Mouse (Mus musculus) adrenal gland, adult 18-20 months (tissue): ENCODE data around the gene Calml4. TPM values are rescaled to one million over a fixed set of nuclear protein-coding genes. Genes with fewer than 3 reads are reported as not detected.
"Not testable (repeated sequence)": the region's sequence is repeated elsewhere in the genome, so short reads cannot be mapped to it uniquely, and the experiment has no call there.

Source experiments
- DNase-seq, 2 experiments: peaks; one replicate each; pipeline ENCODE4 v3.0.0; 2021 to 2022; ENCODE audit warnings: low spot score in 2 of 2
- long read RNA-seq, 2 experiments: library from polyadenylated mRNA; stranded (forward); transcript quantifications; one replicate each; pipeline ENCODE4 v2.0.0; 2021
- total RNA-seq, 2 experiments: library from RNA; stranded (reverse); gene quantifications; 1 replicate in 1 of 2; 2 replicates in 1 of 2; pipeline ENCODE4 v1.2.3; 2021

The Calml4 gene
- 1 to 10 TPM; 7.7 to 9.2 TPM for total RNA-seq
- long read RNA-seq, experiment 1, partial matches to known transcripts: 0 of 1 reads
- long read RNA-seq, experiment 1, other reads (novel, unspliced or antisense): 0 of 1 reads
- long read RNA-seq, experiment 2, partial matches to known transcripts: 3 of 9 reads
- long read RNA-seq, experiment 2, other reads (novel, unspliced or antisense): 0 of 9 reads

GRCm38 (mm10) chr9:62857719-62858261 lies at the start of gene Calml4:
TSS of gene Calml4 (plus strand) at chr9:62858080.
- DNase-seq: peak; percentile 57 to 72

GRCm38 (mm10) chr9:62810095-62810494 lies 47.8 kb upstream of the Calml4 start:
- DNase-seq: no peak

DNA sequence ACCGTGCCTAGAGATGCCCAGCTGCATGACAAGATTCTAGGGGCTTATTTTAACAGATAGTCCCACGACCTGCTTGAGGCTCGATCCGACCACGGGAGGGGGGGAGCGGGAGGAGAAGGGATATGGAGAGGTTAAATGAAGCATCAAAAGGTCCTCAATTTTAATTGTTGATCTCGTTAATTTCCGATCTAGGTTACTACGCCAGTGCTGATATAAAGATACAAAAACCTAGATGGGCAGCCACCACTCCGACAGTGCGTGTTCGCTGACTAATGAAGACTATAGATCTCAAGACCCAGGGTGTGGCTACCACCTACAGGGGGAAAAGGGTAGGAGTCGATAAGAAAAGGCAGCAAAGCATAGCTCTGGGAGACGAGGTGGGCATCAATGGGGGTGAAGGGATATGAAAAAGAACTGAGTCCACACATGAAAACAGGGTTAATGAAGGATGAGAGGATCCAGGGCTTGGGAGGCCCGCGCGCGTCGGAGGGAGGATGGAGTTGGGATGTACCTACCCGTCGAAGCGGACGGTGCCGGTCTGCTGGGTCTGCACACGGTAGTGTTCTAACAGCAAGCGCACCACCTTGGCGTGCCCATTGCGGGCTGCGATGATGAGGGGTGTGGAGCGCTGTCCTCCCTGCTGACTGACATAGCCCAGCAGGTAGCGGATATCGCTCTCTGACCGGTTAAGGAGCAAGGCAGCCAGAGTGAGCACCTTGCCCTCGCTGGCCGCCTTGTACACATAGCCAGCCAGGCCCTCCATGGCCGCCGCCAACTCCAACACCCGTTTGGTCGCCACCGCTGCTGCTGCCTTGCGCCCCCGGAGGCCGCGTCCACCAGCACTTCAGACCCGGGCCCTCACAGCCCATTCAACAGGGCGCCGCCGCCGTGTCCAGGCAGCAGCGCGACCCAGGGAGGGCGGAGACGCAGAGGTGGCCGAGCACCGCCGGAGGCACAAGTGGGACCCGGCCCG lies 47.1 kb upstream of the Calml4 start:
- DNase-seq: no peak

DNA sequence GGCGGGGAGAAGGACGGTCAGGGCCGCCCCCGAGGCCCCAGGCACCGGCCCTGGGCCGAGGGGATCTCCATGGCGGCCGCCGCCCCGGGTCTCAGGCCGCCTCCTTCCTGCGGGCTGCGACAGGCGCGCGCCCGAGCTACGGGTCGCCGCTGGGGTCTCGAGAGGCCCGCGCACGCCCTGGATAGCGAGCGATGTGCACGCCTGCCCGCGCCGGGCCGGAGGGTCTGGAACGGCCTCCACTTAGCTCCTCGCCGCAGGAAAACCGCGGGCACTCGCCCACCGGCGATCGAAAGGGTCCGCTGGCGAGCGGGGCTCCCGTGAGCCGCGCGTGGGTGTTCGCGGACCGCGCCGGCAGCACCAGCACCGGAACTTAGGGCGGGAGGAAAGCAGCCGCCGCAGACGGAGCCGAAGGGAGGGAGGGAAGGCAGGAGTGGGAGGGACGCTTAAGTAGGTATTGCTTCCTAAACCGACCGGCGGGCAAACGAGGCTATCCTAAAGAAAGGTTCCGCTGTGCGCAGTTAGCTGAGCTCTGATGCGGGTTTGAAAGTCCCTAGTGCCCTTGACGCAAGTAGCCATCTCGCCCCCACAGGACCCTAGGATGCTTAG lies 46.3 kb upstream of the Calml4 start, which contains the start of gene Fem1b:
Gene Fem1b, minus strand, starts transcription at position 419 of the 606 bp plus-strand sequence.
- DNase-seq: peak; percentile 86 to 88

GRCm38 (mm10) chr9:62812216-62813049 lies 45.4 kb upstream of the Calml4 start:
- no peak for DNase-seq

DNA sequence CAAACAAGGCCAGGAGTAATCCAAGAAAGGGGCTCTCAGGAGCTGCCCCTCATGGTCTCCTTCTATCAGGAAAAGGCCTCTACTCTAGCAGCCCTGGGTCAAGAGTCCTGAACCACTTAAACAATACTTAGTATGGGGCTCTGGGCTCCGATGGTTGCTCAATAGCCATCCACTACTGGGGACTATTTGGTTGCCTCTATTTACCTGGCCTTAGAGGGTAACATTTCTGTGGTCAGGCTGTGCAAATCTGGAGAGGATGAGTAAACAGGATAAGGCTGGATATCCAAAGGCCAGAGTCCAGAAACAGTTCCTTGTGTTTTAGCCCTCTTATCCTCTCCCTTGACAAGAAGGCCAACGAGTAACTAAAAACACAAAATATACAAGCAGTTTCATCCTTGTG lies 43.1 kb upstream of the Calml4 start:
- DNase-seq: no peak

- no peak for DNase-seq
Observed at GRCm38 (mm10) chr9:62816323-62817098, 41.4 kb upstream of the Calml4 start.

DNA sequence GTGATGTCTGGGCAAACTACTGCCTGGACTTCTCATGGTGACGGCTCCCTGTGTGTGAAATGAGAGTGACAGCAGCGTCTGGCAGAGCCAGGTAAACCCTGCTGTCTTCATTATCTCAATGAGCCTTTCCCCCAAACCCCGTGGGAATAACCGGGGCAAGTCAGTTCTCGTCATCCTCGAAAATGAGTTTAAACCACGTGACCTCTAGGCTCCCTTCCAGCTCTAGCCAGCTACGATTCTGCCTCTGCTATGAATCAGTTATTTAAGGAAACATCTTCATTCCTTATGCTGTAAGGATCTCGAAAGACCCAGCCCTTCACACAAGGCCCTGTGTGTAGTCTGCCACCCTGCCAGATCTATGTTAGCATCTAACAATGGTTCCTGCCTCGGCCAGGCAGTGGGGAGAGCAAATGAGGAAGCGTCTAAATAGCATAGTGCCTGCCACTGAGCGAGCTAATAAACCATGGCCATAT lies 40.7 kb upstream of the Calml4 start:
- no peak for DNase-seq

DNA sequence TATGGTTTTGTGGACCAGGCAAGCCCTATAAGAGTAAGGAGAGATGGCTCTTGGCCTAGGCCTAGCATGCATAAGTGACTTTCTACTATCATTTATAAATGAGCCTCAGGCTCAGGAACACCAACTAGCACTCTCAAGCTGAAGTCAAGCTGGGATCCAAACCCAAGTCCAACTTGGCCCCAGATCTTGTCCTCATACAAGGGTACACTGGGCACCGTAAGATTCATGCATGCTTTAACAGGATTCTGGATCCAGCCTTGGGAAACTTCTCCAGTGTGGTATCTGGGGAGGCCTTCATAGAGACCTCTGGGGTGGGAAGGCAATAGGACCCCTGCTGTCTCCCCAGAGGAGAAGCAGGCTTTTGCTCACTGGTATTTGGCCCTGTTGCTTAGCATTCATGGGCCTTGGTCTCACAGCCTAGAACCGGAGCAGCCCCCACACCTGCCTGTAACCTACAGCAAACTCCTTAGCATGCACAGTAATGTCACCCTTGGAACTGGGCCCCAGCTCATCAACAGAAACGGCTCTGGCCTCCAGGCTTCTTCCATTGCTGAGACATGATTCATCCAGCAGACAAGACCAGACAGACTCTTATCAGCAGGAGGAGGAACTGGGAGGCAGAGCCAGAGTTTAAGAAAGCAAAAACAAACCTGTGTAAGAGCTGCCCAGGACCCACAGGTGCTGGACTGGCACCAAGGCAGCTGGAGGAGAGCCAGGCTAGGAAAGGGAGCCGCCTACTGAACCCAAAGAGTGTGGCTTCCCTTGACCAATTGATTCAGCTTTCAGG lies 39.9 kb upstream of the Calml4 start:
- DNase-seq: no peak

- no peak for DNase-seq
Observed at GRCm38 (mm10) chr9:62819494-62819893, 38.4 kb upstream of the Calml4 start.

DNA sequence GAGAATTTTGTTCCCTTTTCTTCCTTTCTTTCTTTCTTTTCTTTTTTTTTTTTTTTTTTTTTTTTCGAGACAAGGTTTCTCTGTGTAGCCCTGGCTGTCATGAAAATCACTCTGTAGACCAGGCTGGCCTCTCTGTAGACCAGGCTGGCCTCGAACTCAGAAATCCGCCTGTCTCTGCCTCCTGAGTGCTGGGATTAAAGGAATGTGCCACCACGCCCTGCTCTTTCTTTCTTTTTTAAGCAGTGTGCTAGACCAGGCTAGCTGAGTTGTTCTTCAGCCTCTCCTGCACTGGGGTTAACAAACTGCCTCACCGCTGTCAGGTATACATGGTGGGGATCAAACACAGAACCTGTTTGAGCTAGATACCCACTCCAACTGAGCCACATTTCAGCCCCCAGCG lies 38.0 kb upstream of the Calml4 start:
- DNase-seq: not testable (repeated sequence)

GRCm38 (mm10) chr9:62820829-62821228 lies 37.1 kb upstream of the Calml4 start:
- DNase-seq: no peak

DNA sequence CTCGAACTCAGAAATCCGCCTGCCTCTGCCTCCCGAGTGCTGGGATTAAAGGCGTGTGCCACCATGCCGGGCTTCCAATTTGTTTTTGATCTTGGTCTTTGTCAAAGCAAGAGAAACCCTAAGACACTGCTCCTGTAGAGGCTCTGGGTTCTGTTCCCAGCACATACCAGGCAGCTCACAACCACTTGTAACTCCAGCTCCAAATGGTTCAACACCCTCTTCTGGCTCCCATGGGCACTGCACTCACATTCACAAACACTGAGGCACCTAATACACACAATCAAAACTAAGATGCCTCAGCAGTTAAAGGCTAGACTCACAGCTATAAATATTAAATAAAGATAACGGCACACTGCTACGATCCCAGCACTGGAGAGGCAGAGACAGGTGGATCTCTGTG lies 36.1 kb upstream of the Calml4 start:
- DNase-seq: no peak

GRCm38 (mm10) chr9:62825791-62826393 lies 32.0 kb upstream of the Calml4 start:
- no peak for DNase-seq

- no peak for DNase-seq
Observed at GRCm38 (mm10) chr9:62826456-62826855, 31.4 kb upstream of the Calml4 start.

GRCm38 (mm10) chr9:62827939-62828652 lies 29.8 kb upstream of the Calml4 start:
- DNase-seq: no peak

- DNase-seq: peak; percentile 97 to 98
Observed at GRCm38 (mm10) chr9:62828662-62829086, 29.2 kb upstream of the Calml4 start.

GRCm38 (mm10) chr9:62829877-62830276 lies 28.0 kb upstream of the Calml4 start:
- DNase-seq: no peak
